Mouse (Mus musculus) retina, postnatal 1 day (tissue): ENCODE data around the gene Actr6.
"Not testable (repeated sequence)": the region's sequence is repeated elsewhere in the genome, so short reads cannot be mapped to it uniquely, and the experiment has no call there.

Source experiments
- DNase-seq: peaks from one replicate; pipeline ENCODE4 v3.0.0-alpha.2; 2012

The Actr6 gene

GRCm38 (mm10) chr10:89676609-89677008 lies 55.5 kb downstream of the Actr6 start:
- no peak for DNase-seq

DNA sequence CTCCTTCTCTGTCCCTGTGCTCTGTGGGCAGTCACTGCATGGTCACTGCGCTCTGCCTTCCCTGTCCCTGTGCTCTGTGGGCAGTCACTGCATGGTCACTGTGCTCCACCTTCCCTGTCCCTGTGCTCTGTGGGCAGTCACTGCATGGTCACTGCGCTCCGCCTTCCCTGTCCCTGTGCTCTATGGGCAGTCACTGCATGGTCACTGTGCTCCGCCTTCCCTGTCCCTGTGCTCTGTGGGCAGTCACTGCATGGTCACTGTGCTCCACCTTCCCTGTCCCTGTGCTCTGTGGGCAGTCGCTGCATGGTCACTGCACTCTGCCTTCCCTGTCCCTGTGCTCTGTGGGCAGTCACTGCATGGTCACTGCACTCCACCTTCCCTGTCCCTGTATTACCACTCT lies 61.7 kb downstream of the Actr6 start:
- not testable (repeated sequence) for DNase-seq

- DNase-seq = no peak
Observed at GRCm38 (mm10) chr10:89667571-89667970, 64.5 kb downstream of the Actr6 start.

GRCm38 (mm10) chr10:89665679-89666078 lies 66.4 kb downstream of the Actr6 start:
- no peak for DNase-seq

GRCm38 (mm10) chr10:89664977-89665645 lies 67.0 kb downstream of the Actr6 start:
- no peak for DNase-seq
